In the genomic region with DNA sequence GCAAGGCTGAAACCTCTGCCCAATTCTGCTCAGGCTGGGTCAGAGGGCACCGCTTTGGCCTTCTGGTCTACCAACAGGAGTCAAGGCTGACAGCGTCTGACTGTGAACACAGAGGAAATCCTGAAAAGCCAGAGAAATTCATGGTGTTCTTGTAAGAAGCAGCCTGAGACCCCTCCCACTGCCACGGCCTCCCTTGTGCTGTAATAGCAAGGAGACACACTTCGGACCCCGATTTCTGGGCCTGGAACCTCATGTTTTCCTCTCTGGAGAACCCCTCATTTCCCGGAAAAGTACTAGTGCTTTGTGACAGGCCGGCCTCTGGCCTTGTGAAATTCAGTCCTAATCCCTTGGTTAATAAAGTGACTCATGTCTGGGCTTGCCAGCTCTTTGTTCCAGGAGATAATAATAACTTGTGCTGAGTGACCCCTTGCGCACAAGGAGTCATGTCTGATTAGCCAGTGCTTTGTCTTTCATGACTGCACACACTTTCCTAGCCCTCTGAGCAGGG, we compare ENCODE assay signal across 8 mouse cellular contexts. TPM values are rescaled to one million over a fixed set of nuclear protein-coding genes. Genes with fewer than 3 reads are reported as not detected.
DNase-seq lines count a peak whose midpoint lies in the region; ATAC-seq lines count a peak whose summit lies in the region.

No protein-coding gene starts in this region.

- no peak overlapping the region for H3K4me3 ChIP-seq in heart, embryonic 13.5 days
- no peak overlapping the region for H3K4me3 ChIP-seq in stomach, embryonic 16.5 days (replicated peaks; ENCODE audit: low read length)
- H3K4me3 ChIP-seq in liver, embryonic 11.5 days (ENCODE audit: low read depth, low read length) = no peak overlapping the region

- peaks cover 39% of the 10 kb centered on the region for H3K4me1 ChIP-seq in heart, embryonic 13.5 days
- H3K4me1 ChIP-seq in stomach, embryonic 16.5 days (ENCODE audit: control insufficient read depth, insufficient read depth, low read length) = no peaks in the 10 kb centered on the region
- H3K4me1 ChIP-seq in liver, embryonic 11.5 days (replicated peaks; ENCODE audit: control insufficient read depth, insufficient read depth, low read length) = no peaks in the 10 kb centered on the region

- 0 out of 2 replicates have a peak, but pooled peaks cover 10% of the 10 kb centered on the region for H3K27me3 ChIP-seq in heart, embryonic 13.5 days (replicated peaks)
- H3K27me3 ChIP-seq in stomach, embryonic 16.5 days (ENCODE audit: control insufficient read depth, insufficient read depth, low read length) = no peaks in the 10 kb centered on the region
- no peaks in the 10 kb centered on the region for H3K27me3 ChIP-seq in liver, embryonic 11.5 days (replicated peaks; ENCODE audit: control insufficient read depth, insufficient read depth, low read length)

- WGBS in heart, embryonic 13.5 days = 60% methylated on average over 8 of the region's 8 CpGs
- 79% methylated on average over 8 of the region's 8 CpGs for WGBS in stomach, embryonic 16.5 days
- 79% methylated on average over 8 of the region's 8 CpGs for WGBS in liver, embryonic 11.5 days

- no peak for ATAC-seq in heart, embryonic 13.5 days (ENCODE audit: extremely low read depth, insufficient number of reproducible peaks, low FRiP score, low TSS enrichment)
- ATAC-seq in stomach, embryonic 16.5 days (ENCODE audit: insufficient read depth, low FRiP score) = peak; percentile 57; the same call in 1 of the 2 replicates
- ATAC-seq in liver, embryonic 11.5 days (replicated peaks; ENCODE audit: low FRiP score) = no peak

- H3K9me3 ChIP-seq in heart, embryonic 13.5 days = no peaks in the 10 kb centered on the region
- H3K9me3 ChIP-seq in stomach, embryonic 16.5 days (replicated peaks; ENCODE audit: control insufficient read depth, low read length) = no peaks in the 10 kb centered on the region
- no peaks in the 10 kb centered on the region for H3K9me3 ChIP-seq in liver, embryonic 11.5 days (ENCODE audit: control insufficient read depth, low read length)

- H3K27ac ChIP-seq in heart, embryonic 13.5 days (replicated peaks) = peak overlapping the region; percentile 26; the same call in 1 of the 2 replicates
- H3K27ac ChIP-seq in stomach, embryonic 16.5 days (ENCODE audit: low read length) = peak overlapping the region; percentile 0; the same call in 1 of the 2 replicates
- H3K27ac ChIP-seq in liver, embryonic 11.5 days (ENCODE audit: low read depth, low read length) = no peak overlapping the region

- 0 out of 2 replicates have a peak overlapping the region, but pooled peaks have one; percentile 7 for H3K9ac ChIP-seq in heart, embryonic 13.5 days
- no peak overlapping the region for H3K9ac ChIP-seq in stomach, embryonic 16.5 days (ENCODE audit: low read length)
- no peak overlapping the region for H3K9ac ChIP-seq in liver, embryonic 11.5 days (ENCODE audit: low read depth, low read length)

- peak; percentile 9 for DNase-seq in embryo, embryonic 10.5 days (ENCODE audit: low spot score)
- DNase-seq in embryo, embryonic 11 days = no peak
- peak; percentile 11 to 34 for DNase-seq in urinary bladder, adult 18-20 months (ENCODE audit: low spot score in 2 of 2)
- DNase-seq in urinary bladder, postnatal 10 days (ENCODE audit: low spot score) = no peak
- no peak for DNase-seq in liver, embryonic 11.5 days (ENCODE audit: low spot score)
- DNase-seq in cerebellum, postnatal 25 days = no peak

- no peak overlapping the region for H3K4me2 ChIP-seq in heart, embryonic 13.5 days
- H3K4me2 ChIP-seq in stomach, embryonic 16.5 days (ENCODE audit: low read depth, low read length) = no peak overlapping the region
- no peak overlapping the region for H3K4me2 ChIP-seq in liver, embryonic 11.5 days

- H3K36me3 ChIP-seq in heart, embryonic 13.5 days = no peaks in the 10 kb centered on the region
- no peaks in the 10 kb centered on the region for H3K36me3 ChIP-seq in stomach, embryonic 16.5 days (ENCODE audit: control insufficient read depth, insufficient read depth, low read length)
- no peaks in the 10 kb centered on the region for H3K36me3 ChIP-seq in liver, embryonic 11.5 days (ENCODE audit: control insufficient read depth, insufficient read depth, low read length)

RNA-seq across cellular contexts. Expression of a gene that starts 19.7 kb away (rescaled TPM):
- polyA plus RNA-seq in heart, embryonic 13.5 days (2015; fragmentation: Nextera tagmentation; extraction: Ambion mirVana) = 8.4 and 9.0 TPM in 2 replicates
- 15.7 and 18.8 TPM in 2 replicates for polyA plus RNA-seq in stomach, embryonic 16.5 days (2015; fragmentation: Nextera tagmentation; extraction: Ambion mirVana)
- polyA plus RNA-seq in liver, embryonic 11.5 days (2014; fragmentation: Nextera tagmentation; extraction: Ambion mirVana) = 11.7 and 12.0 TPM in 2 replicates

Comparison
In these comparisons a context has a peak if more than half of its experiments do, and no peak if none do; other contexts are left out.
1. DNase-seq: peak in embryo, embryonic 10.5 days (single experiment) and urinary bladder, adult 18-20 months (2 of 2); none in embryo, embryonic 11 days (single experiment), urinary bladder, postnatal 10 days (single experiment), liver, embryonic 11.5 days (single experiment) and cerebellum, postnatal 25 days (0 of 2).